7 mouse cellular contexts compared by ENCODE assay signal in the genomic region with DNA sequence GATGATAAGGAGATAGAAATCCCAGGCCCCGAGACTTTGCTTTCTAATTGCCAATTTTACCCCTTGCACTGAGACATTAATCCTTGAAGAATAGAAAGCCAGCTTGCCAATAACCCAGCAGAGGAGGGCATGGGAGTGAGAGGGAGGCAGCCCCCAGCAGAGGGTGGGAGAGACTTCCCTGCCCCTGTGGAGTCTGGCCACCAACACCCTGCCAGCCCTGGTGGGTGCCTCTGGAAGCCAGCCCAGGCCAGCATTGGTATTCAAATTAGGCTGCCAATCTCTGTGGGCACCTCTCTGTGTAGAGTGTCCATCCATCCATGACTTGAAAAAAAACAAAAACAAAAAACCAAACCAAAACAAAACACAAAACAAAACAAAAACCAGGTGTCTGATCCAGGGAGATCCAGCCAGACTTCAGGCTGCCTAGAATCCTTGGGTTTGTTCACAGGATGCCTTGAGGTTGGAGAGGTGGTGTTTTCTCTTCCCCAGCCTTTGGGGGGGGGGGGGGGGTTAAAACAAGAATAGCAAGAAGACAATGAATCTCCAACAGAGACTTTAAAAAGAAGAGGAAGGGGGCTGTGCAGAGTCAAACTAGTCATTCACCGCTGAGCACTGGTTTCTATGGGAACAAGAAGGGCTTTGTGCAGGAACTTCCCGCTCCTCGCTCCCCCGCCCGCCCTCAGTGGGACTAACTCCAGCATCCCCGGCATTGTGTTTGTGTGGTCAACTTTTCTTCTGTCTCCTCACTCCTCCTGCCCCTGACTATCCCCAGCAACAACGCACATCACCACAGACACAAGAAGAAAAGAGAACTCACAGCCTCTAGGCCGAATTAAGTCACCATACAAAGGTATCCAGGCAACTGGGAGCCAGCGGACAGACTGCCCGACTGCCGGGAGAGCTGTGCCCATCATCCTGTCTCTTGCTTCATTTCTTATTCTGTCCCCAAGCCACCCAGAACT.
DNase-seq lines count a peak whose midpoint lies in the region; ATAC-seq and TF ChIP-seq lines count a peak whose summit lies in the region.

No protein-coding gene starts in this region.

- no peak overlapping the region for H3K9ac ChIP-seq in ES-Bruce4 (ENCODE audit: low read depth, poor library complexity, severe bottlenecking)
- H3K9ac ChIP-seq in forebrain, embryonic 15.5 days (replicated peaks), result peak overlapping the region; percentile 16
- H3K9ac ChIP-seq in intestine, embryonic 15.5 days, result no peak overlapping the region
- peak overlapping the region; percentile 48; the same call in 1 of the 2 replicates for H3K9ac ChIP-seq in limb, embryonic 12.5 days (replicated peaks)

- 0 out of 2 replicates have a peak overlapping the region, but pooled peaks have one; percentile 2 for H3K4me3 ChIP-seq in ES-Bruce4 (ENCODE audit: low read depth, low read length)
- H3K4me3 ChIP-seq in forebrain, embryonic 15.5 days, result peak overlapping the region; percentile 24
- H3K4me3 ChIP-seq in intestine, embryonic 15.5 days (replicated peaks), result no peak overlapping the region
- peak overlapping the region; percentile 30 for H3K4me3 ChIP-seq in limb, embryonic 12.5 days (replicated peaks)

- no peak for TF ChIP-seq CTCF in ES-Bruce4 (IDR thresholded peaks at IDR 0.05; ENCODE audit: low read depth, low read length)

- H3K9me3 ChIP-seq in ES-Bruce4 (replicated peaks; ENCODE audit: control insufficient read depth, insufficient read depth, low read length, poor library complexity, severe bottlenecking), result no peaks in the 10 kb centered on the region
- no peaks in the 10 kb centered on the region for H3K9me3 ChIP-seq in forebrain, embryonic 15.5 days
- H3K9me3 ChIP-seq in intestine, embryonic 15.5 days, result no peaks in the 10 kb centered on the region
- no peaks in the 10 kb centered on the region for H3K9me3 ChIP-seq in limb, embryonic 12.5 days

- H3K36me3 ChIP-seq in ES-Bruce4 (ENCODE audit: control insufficient read depth, insufficient read depth, low read length, poor library complexity, severe bottlenecking), result no peaks in the 10 kb centered on the region
- H3K36me3 ChIP-seq in forebrain, embryonic 15.5 days, result no peaks in the 10 kb centered on the region
- no peaks in the 10 kb centered on the region for H3K36me3 ChIP-seq in intestine, embryonic 15.5 days
- no peaks in the 10 kb centered on the region for H3K36me3 ChIP-seq in limb, embryonic 12.5 days

- no peak for TF ChIP-seq POLR2A in ES-Bruce4 (IDR thresholded peaks at IDR 0.05; ENCODE audit: insufficient read depth, low read length)

- peak; percentile 65; the same call in 1 of the 2 replicates for TF ChIP-seq EP300 in ES-Bruce4 (IDR thresholded peaks at IDR 0.05; ENCODE audit: insufficient read depth, low read depth, low read length)

- under 1% methylated on average over 12 of the region's 12 CpGs for WGBS in forebrain, embryonic 15.5 days
- WGBS in intestine, embryonic 15.5 days, result 9% methylated on average over 12 of the region's 12 CpGs
- 6% methylated on average over 12 of the region's 12 CpGs for whole genome bisulfite sequencing in limb, embryonic 12.5 days

- H3K4me1 ChIP-seq in ES-Bruce4 (ENCODE audit: control insufficient read depth, insufficient read depth, low read length), result peaks cover 3% of the 10 kb centered on the region
- peaks cover 36% of the 10 kb centered on the region for H3K4me1 ChIP-seq in forebrain, embryonic 15.5 days
- H3K4me1 ChIP-seq in intestine, embryonic 15.5 days (replicated peaks), result peaks cover 2% of the 10 kb centered on the region; the same call in 1 of the 2 replicates
- peaks cover 36% of the 10 kb centered on the region for H3K4me1 ChIP-seq in limb, embryonic 12.5 days (replicated peaks)

- DNase-seq in brain, adult 2 months (ENCODE audit: low read depth, low spot score), result peak; percentile 88
- DNase-seq in right cerebral cortex, adult 18-20 months, result peak; percentile 77

- ATAC-seq in forebrain, embryonic 15.5 days (replicated peaks), result peak; percentile 87
- peak; percentile 61; the same call in 1 of the 2 replicates for ATAC-seq in intestine, embryonic 15.5 days
- ATAC-seq in limb, embryonic 12.5 days (ENCODE audit: insufficient number of reproducible peaks, insufficient read depth, low FRiP score, low TSS enrichment, low read depth), result peak; percentile 61; the same call in 1 of the 2 replicates
- ATAC-seq in megakaryocyte progenitor cell, adult 5-6 weeks (replicated peaks; ENCODE audit: poor library complexity), result no peak

- H3K27me3 ChIP-seq in ES-Bruce4 (ENCODE audit: control insufficient read depth, insufficient read depth, low read length, poor library complexity, severe bottlenecking), result no peaks in the 10 kb centered on the region
- H3K27me3 ChIP-seq in forebrain, embryonic 15.5 days, result no peaks in the 10 kb centered on the region
- no peaks in the 10 kb centered on the region for H3K27me3 ChIP-seq in intestine, embryonic 15.5 days (replicated peaks)
- no peaks in the 10 kb centered on the region for H3K27me3 ChIP-seq in limb, embryonic 12.5 days

- peak overlapping the region; percentile 47; the same call in 1 of the 2 replicates for H3K27ac ChIP-seq in ES-Bruce4 (ENCODE audit: insufficient read depth, low read length)
- H3K27ac ChIP-seq in forebrain, embryonic 15.5 days (replicated peaks), result peak overlapping the region; percentile 82
- no peak overlapping the region for H3K27ac ChIP-seq in intestine, embryonic 15.5 days
- 0 out of 2 replicates have a peak overlapping the region, but pooled peaks have one; percentile 1 for H3K27ac ChIP-seq in limb, embryonic 12.5 days

- H3K4me2 ChIP-seq in forebrain, embryonic 15.5 days (replicated peaks), result peak overlapping the region; percentile 43
- H3K4me2 ChIP-seq in intestine, embryonic 15.5 days (replicated peaks), result peak overlapping the region; percentile 37
- H3K4me2 ChIP-seq in limb, embryonic 12.5 days, result peak overlapping the region; percentile 58

Comparison
In these comparisons a context has a peak if more than half of its experiments do, and no peak if none do; other contexts are left out.
1. H3K9ac ChIP-seq: peak in forebrain, embryonic 15.5 days (single experiment) and limb, embryonic 12.5 days (single experiment); none in ES-Bruce4 (single experiment) and intestine, embryonic 15.5 days (single experiment).
2. Peak in every context shown above with its lines, with median percentiles within 50 percentile points of each other: H3K4me2 ChIP-seq.